Mouse (Mus musculus): ENCODE results near the gene Parp9. TPM values are rescaled to one million over a fixed set of nuclear protein-coding genes. Genes with fewer than 3 reads are reported as not detected.
"Not testable (repeated sequence)": the region's sequence is repeated elsewhere in the genome, so short reads cannot be mapped to it uniquely, and the experiment has no call there.

Parp9 gene
- total and polyA plus RNA-seq, 2 experiments from 2014 or later, result 3.2 to 5.1 TPM

GRCm38 (mm10) chr16:35993316-35993715 lies 55.0 kb downstream of the Parp9 start:
- Histone ChIP-seq H3K36me3 (ENCODE audit: insufficient read depth) (no peaks in the 10 kb centered on the region), H3K9ac (no peak overlapping the region), H3K27me3 (ENCODE audit: insufficient read depth, low read length) (no peaks in the 10 kb centered on the region), H3K27ac (ENCODE audit: low read depth, low read length) (no peak overlapping the region), H3K4me2 (ENCODE audit: low read depth) (no peak overlapping the region), H3K4me1 (ENCODE audit: insufficient read depth) (no peaks in the 10 kb centered on the region), H3K4me3 (ENCODE audit: low read depth, low read length) (no peak overlapping the region), H3K9me3 (ENCODE audit: low read length) (no peaks in the 10 kb centered on the region)
- DNase-seq (peak; percentile 9), ATAC-seq (no peak)
- no peak for TF ChIP-seq CTCF (IDR thresholded peaks at IDR 0.05; ENCODE audit: low read depth)
- WGBS, result 47% methylated on average over 3 of the region's 3 CpGs

GRCm38 (mm10) chr16:35998852-35999251 lies 60.6 kb downstream of the Parp9 start:
- H3K4me3 ChIP-seq (ENCODE audit: low read depth, low read length); H3K27me3 ChIP-seq (ENCODE audit: insufficient read depth, low read length); H3K4me2 ChIP-seq (ENCODE audit: low read depth); H3K4me1 ChIP-seq (ENCODE audit: insufficient read depth); DNase-seq; H3K27ac ChIP-seq (ENCODE audit: low read depth, low read length); ATAC-seq; H3K9ac ChIP-seq; H3K9me3 ChIP-seq (ENCODE audit: low read length): not testable (repeated sequence)
- H3K36me3 ChIP-seq (ENCODE audit: insufficient read depth), result peaks cover 12% of the 10 kb centered on the region
- WGBS, result 96% methylated on average over 4 of the region's 4 CpGs

GRCm38 (mm10) chr16:36008396-36008795 lies 70.1 kb downstream of the Parp9 start:
- WGBS, result 94% methylated on average over 3 of the region's 3 CpGs
- no peak overlapping the region for H3K4me3 ChIP-seq (ENCODE audit: low read depth, low read length)
- no peak overlapping the region for H3K4me2 ChIP-seq (ENCODE audit: low read depth)
- no peak overlapping the region for H3K9ac ChIP-seq
- no peak overlapping the region for H3K27ac ChIP-seq (ENCODE audit: low read depth, low read length)
- no peaks in the 10 kb centered on the region for H3K27me3 ChIP-seq (ENCODE audit: insufficient read depth, low read length)
- no peaks in the 10 kb centered on the region for H3K9me3 ChIP-seq (ENCODE audit: low read length)
- H3K4me1 ChIP-seq (ENCODE audit: insufficient read depth), result no peaks in the 10 kb centered on the region
- no peak for TF ChIP-seq CTCF (IDR thresholded peaks at IDR 0.05; ENCODE audit: low read depth)
- peaks cover 16% of the 10 kb centered on the region for H3K36me3 ChIP-seq (ENCODE audit: insufficient read depth)
- ATAC-seq (no peak), DNase-seq (no peak)

GRCm38 (mm10) chr16:36016335-36016734 lies 78.1 kb downstream of the Parp9 start:
- no peak for DNase-seq
- 94% methylated on average over 1 of the region's 1 CpGs for WGBS
- Histone ChIP-seq H3K4me2 (ENCODE audit: low read depth) (no peak overlapping the region), H3K9me3 (ENCODE audit: low read length) (no peaks in the 10 kb centered on the region), H3K36me3 (ENCODE audit: insufficient read depth) (peaks cover 21% of the 10 kb centered on the region), H3K9ac (no peak overlapping the region), H3K27ac (ENCODE audit: low read depth, low read length) (no peak overlapping the region), H3K4me3 (ENCODE audit: low read depth, low read length) (no peak overlapping the region), H3K4me1 (ENCODE audit: insufficient read depth) (no peaks in the 10 kb centered on the region), H3K27me3 (ENCODE audit: insufficient read depth, low read length) (no peaks in the 10 kb centered on the region)
- ATAC-seq, result no peak
- no peak for TF ChIP-seq CTCF (IDR thresholded peaks at IDR 0.05; ENCODE audit: low read depth)

Other genes with a start within 250 kb of the Parp9 start
- 80.9 and 90.9 TPM in 2 replicates for gene Dirc2, start 169.1 kb upstream of the Parp9 start, total RNA-seq (2014; rRNA removed)
- 41.6 and 50.1 TPM in 2 replicates for gene Dirc2, start 169.1 kb upstream of the Parp9 start, polyA plus RNA-seq (2015; fragmentation: Nextera tagmentation; extraction: Ambion mirVana)
- gene Hspbap1, start 168.1 kb upstream of the Parp9 start, total RNA-seq (2014; rRNA removed), result 7.2 and 8.2 TPM in 2 replicates
- gene Hspbap1, start 168.1 kb upstream of the Parp9 start, polyA plus RNA-seq (2015; fragmentation: Nextera tagmentation; extraction: Ambion mirVana), result 5.1 and 6.8 TPM in 2 replicates
- 0.95 and 1.7 TPM in 2 replicates for gene Parp14, start 66.9 kb upstream of the Parp9 start, total RNA-seq (2014; rRNA removed)
- 0.13 and 0.33 TPM in 2 replicates for gene Parp14, start 66.9 kb upstream of the Parp9 start, polyA plus RNA-seq (2015; fragmentation: Nextera tagmentation; extraction: Ambion mirVana)
- 1.2 and 2.3 TPM in 2 replicates for gene Dtx3l, start 681 bp downstream of the Parp9 start, total RNA-seq (2014; rRNA removed)
- gene Dtx3l, start 681 bp downstream of the Parp9 start, polyA plus RNA-seq (2015; fragmentation: Nextera tagmentation; extraction: Ambion mirVana), result 1.1 TPM in 2 replicates
- 83.2 and 97.1 TPM in 2 replicates for gene Kpna1, start 40.3 kb downstream of the Parp9 start, total RNA-seq (2014; rRNA removed)
- 51.0 and 59.7 TPM in 2 replicates for gene Kpna1, start 40.3 kb downstream of the Parp9 start, polyA plus RNA-seq (2015; fragmentation: Nextera tagmentation; extraction: Ambion mirVana)
- 8.8 and 12.2 TPM in 2 replicates for gene Wdr5b, start 102.7 kb downstream of the Parp9 start, total RNA-seq (2014; rRNA removed)
- gene Wdr5b, start 102.7 kb downstream of the Parp9 start, polyA plus RNA-seq (2015; fragmentation: Nextera tagmentation; extraction: Ambion mirVana), result 5.0 and 6.8 TPM in 2 replicates
- 27.4 and 48.2 TPM in 2 replicates for gene Fam162a, start 133.1 kb downstream of the Parp9 start, total RNA-seq (2014; rRNA removed)
- gene Fam162a, start 133.1 kb downstream of the Parp9 start, polyA plus RNA-seq (2015; fragmentation: Nextera tagmentation; extraction: Ambion mirVana), result 139 and 178 TPM in 2 replicates
- gene Ccdc58, start 133.2 kb downstream of the Parp9 start, total RNA-seq (2014; rRNA removed), result 14.8 and 18.9 TPM in 2 replicates
- gene Ccdc58, start 133.2 kb downstream of the Parp9 start, polyA plus RNA-seq (2015; fragmentation: Nextera tagmentation; extraction: Ambion mirVana), result 25.9 and 29.2 TPM in 2 replicates
- gene Csta1, start 192.8 kb downstream of the Parp9 start, total RNA-seq (2014; rRNA removed), result not detected in 2 replicates
- gene Csta1, start 192.8 kb downstream of the Parp9 start, polyA plus RNA-seq (2015; fragmentation: Nextera tagmentation; extraction: Ambion mirVana), result not detected in 2 replicates
- gene Stfa2l1, start 218.3 kb downstream of the Parp9 start, total RNA-seq (2014; rRNA removed), result 3.8 TPM in 1 of 2 replicates, not detected in the other
- not detected in 2 replicates for gene Stfa2l1, start 218.3 kb downstream of the Parp9 start, polyA plus RNA-seq (2015; fragmentation: Nextera tagmentation; extraction: Ambion mirVana)
- 2.8 and 5.3 TPM in 2 replicates for gene Gm5483, start 245.7 kb downstream of the Parp9 start, total RNA-seq (2014; rRNA removed)
- gene Gm5483, start 245.7 kb downstream of the Parp9 start, polyA plus RNA-seq (2015; fragmentation: Nextera tagmentation; extraction: Ambion mirVana), result 0.59 and 2.8 TPM in 2 replicates

Measured in forebrain, postnatal 0 days (tissue).